Mouse (Mus musculus) WW6 (cell line): ENCODE data around the gene Bysl.

ENCODE experiments used
- DNase-seq: peaks from one replicate; pipeline ENCODE4 v3.0.0-alpha.2; 2013; ENCODE audit warnings: low read depth, low spot score

The Bysl gene

DNA sequence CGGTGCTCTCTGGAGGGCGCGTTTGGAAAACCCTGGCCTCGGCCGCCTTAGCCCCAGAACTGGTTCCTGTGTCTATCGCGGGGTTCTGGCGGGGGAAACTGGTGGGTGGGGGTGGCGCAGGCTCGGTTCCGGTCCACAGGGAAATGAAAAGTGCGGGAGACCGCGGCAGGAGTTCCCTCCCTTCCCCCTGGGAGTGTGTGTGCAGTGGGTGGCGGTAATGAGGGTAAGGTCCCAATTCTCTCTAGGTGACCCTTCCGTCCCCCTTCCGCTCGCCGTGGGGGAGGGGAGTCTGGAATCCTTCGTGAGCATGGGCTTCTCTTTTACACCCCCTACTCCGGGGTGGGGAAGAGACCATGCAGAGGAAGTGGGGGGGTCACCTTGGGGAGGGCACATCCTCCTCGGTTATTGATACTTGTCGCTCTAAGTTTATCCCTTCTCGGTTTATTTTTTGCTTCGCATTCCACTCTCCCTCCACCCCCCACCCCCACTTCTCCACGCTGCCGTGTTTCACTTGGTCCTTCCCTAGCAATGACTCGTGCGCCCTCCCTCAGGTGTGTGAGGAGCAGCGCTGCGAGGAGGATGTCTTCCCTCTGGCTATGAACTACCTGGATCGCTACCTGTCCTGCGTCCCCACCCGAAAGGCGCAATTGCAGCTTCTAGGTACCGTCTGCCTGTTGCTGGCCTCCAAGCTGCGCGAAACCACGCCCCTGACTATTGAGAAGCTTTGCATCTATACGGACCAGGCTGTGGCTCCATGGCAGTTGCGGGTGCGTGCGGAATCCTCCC, 16.9 kb downstream of the Bysl start:
- DNase-seq: no peak

DNA sequence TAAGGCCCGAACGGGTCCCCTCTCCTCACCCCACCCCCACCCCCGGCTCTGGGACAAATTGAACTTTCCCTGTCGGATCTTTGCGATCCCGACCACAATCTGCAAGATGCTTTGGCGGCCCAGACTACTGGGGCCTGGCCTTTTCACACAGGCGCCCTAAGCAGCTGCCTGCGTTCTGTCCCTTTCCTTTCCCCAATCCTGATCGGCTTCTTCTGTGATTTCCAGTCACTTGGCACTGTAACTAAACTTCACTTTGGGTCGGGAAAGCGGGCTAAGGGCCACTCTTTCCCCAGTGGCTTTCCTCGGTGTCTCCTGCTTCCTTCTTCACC, 17.5 kb downstream of the Bysl start:
- no peak for DNase-seq

DNA sequence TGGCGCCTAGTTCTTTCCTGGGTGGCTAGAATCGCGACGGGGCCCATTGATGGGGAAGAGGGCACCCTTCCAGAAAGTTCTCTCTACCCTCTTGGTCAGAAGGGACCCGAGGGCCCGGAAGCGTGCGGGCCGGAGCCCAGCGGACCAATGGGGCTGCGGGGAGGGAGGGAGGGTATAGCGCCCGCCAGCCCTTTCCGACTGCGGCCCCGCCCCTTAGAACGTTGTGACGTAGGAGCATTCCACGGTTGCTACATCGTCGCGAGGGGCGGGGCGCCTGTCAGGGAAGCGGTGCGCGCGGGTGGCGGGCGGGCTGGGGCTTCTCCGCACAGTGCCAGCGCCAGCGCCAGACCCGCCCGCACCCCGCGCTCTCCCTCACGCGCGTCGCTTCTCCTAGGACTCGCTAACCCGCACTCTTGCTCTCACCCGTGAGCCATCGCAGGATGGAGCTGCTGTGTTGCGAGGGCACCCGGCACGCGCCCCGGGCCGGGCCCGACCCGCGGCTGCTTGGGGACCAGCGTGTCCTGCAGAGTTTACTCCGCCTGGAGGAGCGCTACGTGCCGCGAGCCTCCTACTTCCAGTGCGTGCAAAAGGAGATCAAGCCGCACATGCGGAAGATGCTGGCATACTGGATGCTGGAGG, 18.0 kb downstream of the Bysl start:
- DNase-seq: peak; percentile 75

GRCm38 (mm10) chr17:47591073-47591472, 20.2 kb downstream of the Bysl start:
- no peak for DNase-seq

GRCm38 (mm10) chr17:47588517-47588916, 22.8 kb downstream of the Bysl start:
- no peak for DNase-seq

DNA sequence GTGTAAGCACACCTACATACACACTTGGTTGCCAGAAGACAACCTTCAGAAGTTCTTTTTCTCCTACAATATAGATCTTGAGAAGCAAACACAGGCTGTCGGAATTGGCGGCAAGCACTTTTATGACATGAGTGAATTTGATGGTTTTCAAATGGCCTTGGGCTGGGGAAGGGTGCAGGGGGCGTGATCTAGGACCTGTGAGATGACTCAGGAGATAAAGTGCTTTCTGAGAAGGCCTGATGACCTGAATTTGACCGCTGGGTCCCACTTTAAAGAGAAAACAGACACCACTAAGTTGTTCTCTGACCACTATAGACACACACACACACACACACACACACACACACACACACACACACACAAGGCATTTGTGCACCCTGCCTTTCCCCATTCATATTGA, 30.3 kb downstream of the Bysl start:
- no peak for DNase-seq

DNA sequence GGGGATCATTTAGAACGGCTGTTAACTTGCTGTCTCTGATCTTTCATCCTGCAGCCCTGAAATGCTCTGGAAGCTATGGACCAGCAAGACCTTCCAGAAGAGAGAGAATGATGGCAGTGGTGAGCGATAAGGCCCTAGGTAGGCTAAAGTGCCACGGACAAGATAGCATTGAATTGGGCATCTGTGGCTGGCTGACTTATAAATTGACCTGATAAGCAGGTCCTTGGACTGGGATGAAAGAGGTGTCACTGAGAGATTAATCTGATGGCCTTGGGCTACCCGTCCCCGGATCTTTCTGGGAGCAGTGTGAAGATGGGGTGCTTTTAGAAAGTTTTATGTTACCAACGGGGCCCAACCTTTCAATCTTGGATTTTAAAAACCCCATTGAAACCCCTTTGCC, 32.6 kb downstream of the Bysl start:
- no peak for DNase-seq

GRCm38 (mm10) chr17:47574830-47575229, 36.5 kb downstream of the Bysl start:
- no peak for DNase-seq

GRCm38 (mm10) chr17:47574028-47574427, 37.3 kb downstream of the Bysl start:
- no peak for DNase-seq

DNA sequence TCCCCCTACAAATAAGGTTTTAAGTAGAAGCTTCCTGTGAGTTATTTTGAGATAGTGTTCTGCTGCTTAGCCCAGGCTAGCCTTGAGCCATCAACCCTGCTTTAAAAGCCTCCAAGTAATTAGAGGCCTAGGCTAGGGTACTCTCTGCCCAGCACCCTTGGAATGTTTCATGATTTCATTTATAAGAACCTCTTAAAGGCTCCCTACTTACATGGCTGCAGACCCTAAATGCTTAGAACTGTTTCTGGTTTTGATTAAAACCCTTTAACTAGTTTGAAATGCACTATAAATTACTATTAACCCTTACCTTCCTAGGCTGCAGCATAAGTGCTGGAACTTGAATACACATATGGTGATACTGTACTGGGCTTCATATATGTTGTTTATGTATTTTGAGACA, 38.9 kb downstream of the Bysl start:
- DNase-seq: no peak

- peak; percentile 57 for DNase-seq
These were observed 39.7 kb downstream of the Bysl start for GRCm38 (mm10) chr17:47571621-47572020.

- no peak for DNase-seq
These were observed 42.3 kb downstream of the Bysl start for GRCm38 (mm10) chr17:47568951-47569527.

- no peak for DNase-seq
These were observed 42.9 kb downstream of the Bysl start for GRCm38 (mm10) chr17:47568389-47568788.

- no peak for DNase-seq
These were observed 44.0 kb downstream of the Bysl start for GRCm38 (mm10) chr17:47567271-47567670.

GRCm38 (mm10) chr17:47566133-47566532, 45.2 kb downstream of the Bysl start:
- peak; percentile 60 for DNase-seq

DNA sequence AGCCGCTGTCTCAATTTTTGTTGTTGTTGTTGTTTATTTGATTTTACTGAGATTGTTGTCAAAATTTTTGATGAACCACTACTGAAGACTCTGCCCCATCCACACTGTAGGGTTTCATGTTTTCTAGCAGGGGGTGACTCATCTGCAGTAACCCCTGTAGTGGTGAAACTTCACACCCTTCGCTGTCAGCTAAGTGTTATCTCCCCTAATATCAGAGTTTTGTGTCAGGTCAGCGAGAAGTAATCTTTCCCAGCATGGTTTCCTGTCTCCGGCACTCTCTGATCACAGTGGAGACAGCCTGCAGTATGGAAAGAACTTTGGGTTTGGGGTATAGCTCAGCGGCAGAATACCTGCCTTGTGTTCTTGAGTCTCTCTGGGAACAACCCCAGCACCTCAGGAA, 46.7 kb downstream of the Bysl start:
- no peak for DNase-seq

DNA sequence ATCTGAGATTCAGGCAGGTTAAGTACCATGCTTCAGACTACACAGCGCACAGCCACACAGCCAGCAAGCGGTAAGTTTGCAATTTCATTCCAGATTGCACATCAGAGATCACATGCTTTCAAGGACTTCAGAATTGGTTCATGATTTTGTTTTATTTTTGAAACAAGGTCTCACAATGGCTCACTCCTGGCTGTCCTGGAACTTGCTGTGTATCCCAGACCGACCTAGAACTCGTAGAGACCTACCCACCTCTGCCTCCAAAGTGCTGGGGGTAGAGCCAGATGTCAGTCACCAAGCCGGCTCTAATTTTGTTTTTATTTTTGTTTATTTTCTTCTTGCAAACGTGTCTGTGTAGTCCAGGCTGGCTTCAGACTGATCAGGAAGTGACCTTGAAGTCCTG, 48.4 kb downstream of the Bysl start:
- no peak for DNase-seq

DNA sequence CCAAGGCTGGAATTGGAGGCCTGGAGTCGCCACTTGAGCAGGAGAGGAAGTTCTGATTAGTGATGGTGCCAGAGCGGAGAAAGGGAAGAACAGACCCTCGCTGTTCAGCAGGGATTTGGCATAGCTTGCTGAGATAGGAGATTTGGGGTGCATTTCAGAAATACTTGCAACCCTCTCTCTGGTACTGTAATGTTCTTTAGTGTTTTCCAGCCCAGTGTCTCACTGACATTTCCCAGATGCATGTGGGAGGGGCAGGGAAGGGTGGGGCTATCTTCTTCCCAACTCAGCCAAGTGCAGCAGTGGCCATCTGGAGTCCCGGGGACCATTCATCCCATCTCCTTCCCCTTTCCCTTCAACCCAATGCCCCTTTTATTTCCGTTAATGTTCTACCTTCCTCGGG, 51.6 kb downstream of the Bysl start:
- no peak for DNase-seq

DNA sequence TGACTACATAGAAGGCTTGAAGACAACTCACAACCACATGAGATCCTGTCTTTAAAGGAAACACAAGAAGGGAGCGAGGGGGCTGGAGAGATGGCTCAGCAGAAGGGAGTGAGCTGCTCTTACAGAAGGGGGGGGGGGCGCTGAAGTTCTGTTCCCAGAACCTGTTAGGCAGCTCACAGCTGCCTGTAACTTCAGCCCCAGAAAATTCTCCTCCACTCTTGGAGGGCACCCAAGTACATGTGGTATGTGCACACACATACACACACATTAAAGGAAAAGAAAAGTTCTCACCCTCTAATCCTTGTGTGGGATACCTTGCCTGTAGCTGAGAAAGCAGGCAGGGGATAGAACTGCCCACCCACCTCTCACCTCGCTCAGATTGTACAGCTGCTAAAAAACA, 54.1 kb downstream of the Bysl start:
- DNase-seq: no peak

GRCm38 (mm10) chr17:47554621-47555020, 56.7 kb downstream of the Bysl start:
- DNase-seq: no peak

DNA sequence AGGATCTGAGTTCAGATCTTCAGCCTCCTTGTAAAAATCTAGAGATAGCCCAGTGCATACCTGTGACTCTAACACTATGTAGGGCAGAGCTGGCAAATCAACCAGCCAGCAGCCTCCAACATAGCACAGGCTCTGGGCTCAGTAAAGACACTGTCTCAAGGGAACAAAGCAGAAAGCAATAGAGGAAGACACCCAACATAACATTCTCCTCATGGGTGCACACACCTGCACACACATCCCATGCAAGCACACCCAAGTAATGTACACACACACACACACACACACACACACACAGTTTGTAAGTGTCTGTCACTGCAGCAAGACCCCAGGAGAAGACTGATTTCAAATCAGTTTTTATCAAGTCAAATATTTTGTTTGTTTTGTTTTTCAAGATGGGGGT, 58.3 kb downstream of the Bysl start:
- no peak for DNase-seq

GRCm38 (mm10) chr17:47551049-47551448, 60.2 kb downstream of the Bysl start:
- DNase-seq: no peak
